Mouse (Mus musculus) CH12.LX (cell line): Measurements from ENCODE around the gene Glb1. TPM values are rescaled to one million over a fixed set of nuclear protein-coding genes. Genes with fewer than 3 reads are reported as not detected.

Experiments used
- DNase-seq: peaks from one replicate; pipeline ENCODE4 v3.0.0-alpha.2; 2013; ENCODE audit errors: extremely low read depth
- H3K27ac ChIP-seq: 2 replicates; pipeline ENCODE4 v1.5.1; 2012; ENCODE audit warnings: low read depth, mild to moderate bottlenecking, control low read depth, moderate library complexity; ENCODE audit not compliant: insufficient read depth
- H3K27me3 ChIP-seq: replicated peaks from 2 replicates; pipeline ENCODE3; 2012; ENCODE audit warnings: inconsistent platforms
- H3K36me3 ChIP-seq, 2 experiments: replicated peaks in 1 of 2; 2 replicates each; pipeline versions ENCODE3 to v1.6.1; 2012; ENCODE audit warnings: inconsistent platforms in 1 of 2, low read length in 1 of 2, mild to moderate bottlenecking in 1 of 2, mixed read lengths in 1 of 2, moderate library complexity in 1 of 2; ENCODE audit not compliant: control insufficient read depth in 1 of 2, insufficient read depth in 1 of 2
- H3K4me1 ChIP-seq, 2 experiments: 2 replicates each; pipeline ENCODE4 v1.6.1; 2012; ENCODE audit warnings: inconsistent platforms in 1 of 2, moderate library complexity in 1 of 2; ENCODE audit not compliant: insufficient read depth in 2 of 2, control insufficient read depth in 1 of 2
- H3K4me2 ChIP-seq: 2 replicates; pipeline ENCODE4 v1.6.1; 2012; ENCODE audit warnings: low read depth, mild to moderate bottlenecking, control low read depth; ENCODE audit not compliant: poor library complexity, insufficient read depth, severe bottlenecking
- H3K4me3 ChIP-seq, 3 experiments: fragments of 150-350 bp in 1 of 3; sonication (generic) in 1 of 3; replicated peaks in 1 of 3; 2 replicates each; pipeline versions ENCODE3 to v1.5.1; 2011 to 2012; ENCODE audit warnings: low read depth in 2 of 3, low read length in 2 of 3, mild to moderate bottlenecking in 2 of 3, moderate library complexity in 2 of 3, control low read depth in 1 of 3, improper control_type of control experiment in 1 of 3, inconsistent platforms in 1 of 3, mixed read lengths in 1 of 3; ENCODE audit not compliant: poor library complexity in 1 of 3
- H3K79me2 ChIP-seq: replicated peaks from 2 replicates; pipeline ENCODE4 v1.6.1; 2012; ENCODE audit warnings: mild to moderate bottlenecking, moderate library complexity; ENCODE audit not compliant: control insufficient read depth, poor library complexity, insufficient read depth, severe bottlenecking; ENCODE audit errors: extremely low read depth
- H3K9ac ChIP-seq: 2 replicates; pipeline ENCODE4 v1.6.1; 2012; ENCODE audit warnings: low read depth, mild to moderate bottlenecking, control low read depth, moderate library complexity; ENCODE audit not compliant: insufficient read depth
- H3K9me3 ChIP-seq: replicated peaks from 2 replicates; pipeline ENCODE3; 2012; ENCODE audit warnings: low read length, inconsistent platforms, mixed read lengths
- CHD1 ChIP-seq: IDR thresholded peaks from 2 replicates; pipeline ENCODE4 v1.6.1; 2012; ENCODE audit warnings: low read depth, low read length, improper control_type of control experiment, inconsistent platforms
- ELF1 ChIP-seq: IDR thresholded peaks from 2 replicates; pipeline ENCODE4 v1.6.1; 2014; ENCODE audit warnings: low read depth, mild to moderate bottlenecking, inconsistent platforms, low read length, improper control_type of control experiment
- EP300 ChIP-seq: IDR thresholded peaks from 2 replicates; pipeline ENCODE4 v1.6.1; 2011; ENCODE audit warnings: low read length, improper control_type of control experiment
- IRF4 ChIP-seq: IDR thresholded peaks from 2 replicates; pipeline ENCODE4 v1.6.1; 2014; ENCODE audit warnings: low read depth, mild to moderate bottlenecking, inconsistent platforms, low read length, improper control_type of control experiment
- JUN ChIP-seq: IDR thresholded peaks from 2 replicates; pipeline ENCODE4 v1.6.1; 2011; ENCODE audit warnings: low read depth, mild to moderate bottlenecking, low read length, improper control_type of control experiment, moderate library complexity; ENCODE audit not compliant: insufficient read depth
- JUND ChIP-seq: conservative IDR thresholded peaks from 2 replicates; pipeline ENCODE4 v1.6.1; 2011; ENCODE audit warnings: low read depth, low read length, improper control_type of control experiment
- MAFK ChIP-seq: IDR thresholded peaks from 2 replicates; pipeline ENCODE4 v1.6.1; 2011; ENCODE audit warnings: low read length, improper control_type of control experiment; ENCODE audit not compliant: insufficient replicate concordance
- MAX ChIP-seq: IDR thresholded peaks from 2 replicates; pipeline ENCODE4 v1.6.1; 2011; ENCODE audit warnings: low read length, improper control_type of control experiment
- MEF2A ChIP-seq: IDR thresholded peaks from 2 replicates; pipeline ENCODE4 v1.6.1; 2014; ENCODE audit warnings: low read depth, mild to moderate bottlenecking, inconsistent platforms, low read length, improper control_type of control experiment, borderline replicate concordance
- MXI1 ChIP-seq: IDR thresholded peaks from 2 replicates; pipeline ENCODE4 v1.6.1; 2011; ENCODE audit warnings: mild to moderate bottlenecking, low read depth, low read length, improper control_type of control experiment
- NRF1 ChIP-seq: IDR thresholded peaks from 2 replicates; pipeline ENCODE4 v1.6.1; 2014; ENCODE audit warnings: low read depth, mild to moderate bottlenecking, inconsistent platforms, low read length, improper control_type of control experiment, moderate library complexity
- PAX5 ChIP-seq: IDR thresholded peaks from 2 replicates; pipeline ENCODE4 v1.6.1; 2012; ENCODE audit warnings: low read length, inconsistent platforms, mixed read lengths
- POLR2A ChIP-seq: IDR thresholded peaks from 2 replicates; pipeline ENCODE4 v1.6.1; 2011; ENCODE audit warnings: low read depth, mild to moderate bottlenecking, improper control_type of control experiment, low read length
- POLR2AphosphoS2 ChIP-seq: IDR thresholded peaks from 2 replicates; pipeline ENCODE4 v1.6.1; 2011; ENCODE audit warnings: low read depth, low read length, improper control_type of control experiment
- RAD21 ChIP-seq: IDR thresholded peaks from 2 replicates; pipeline ENCODE4 v1.6.1; 2011; ENCODE audit warnings: low read depth, mild to moderate bottlenecking, low read length, improper control_type of control experiment, moderate library complexity
- SIN3A ChIP-seq: IDR thresholded peaks from 2 replicates; pipeline ENCODE4 v1.6.1; 2012; ENCODE audit warnings: low read length, improper control_type of control experiment, inconsistent platforms
- TBP ChIP-seq: conservative IDR thresholded peaks from 2 replicates; pipeline ENCODE4 v1.6.1; 2011; ENCODE audit warnings: low read depth, low read length, improper control_type of control experiment
- TCF12 ChIP-seq: IDR thresholded peaks from 2 replicates; pipeline ENCODE4 v1.6.1; 2014; ENCODE audit warnings: low read depth, mild to moderate bottlenecking, inconsistent platforms, low read length, improper control_type of control experiment
- ZNF384 ChIP-seq: IDR thresholded peaks from 2 replicates; pipeline ENCODE4 v1.6.1; 2012; ENCODE audit warnings: low read depth, low read length, improper control_type of control experiment, inconsistent platforms
- dilution Hi-C: fragments of 300-500 bp; cut with MboI; formaldehyde crosslinking; loops from 2 replicates; pipeline ENCODE4 v1.14.3; 2020; ENCODE audit warnings: low sequenced_read_pairs; ENCODE audit not compliant: extremely low pct_unique_long_range_greater_than_20kb, extremely low pct_ligation_motif_present
- in situ Hi-C: fragments of 300-500 bp; cut with MboI; formaldehyde crosslinking; loops from 3 replicates; pipeline ENCODE4 v1.14.3; 2019; ENCODE audit warnings: low sequenced_read_pairs, low pct_ligation_motif_present, low pct_unique_long_range_greater_than_20kb, mixed read lengths
- polyA plus RNA-seq: library from polyadenylated mRNA; unstranded; fragments of >175 nt; gene quantifications from 2 replicates; pipeline ENCODE4 v1.2.1, GENCODE M21; 2012; ENCODE audit warnings: low read depth; ENCODE audit not compliant: insufficient read length
- total RNA-seq, 2 experiments: library from RNA; depleted of rRNA; stranded (reverse); fragments of 300-350 nt in 1 of 2; fragments of >200 nt in 1 of 2; gene quantifications; 2 replicates each; pipeline ENCODE4 v1.2.3; 2012 to 2014

Glb1 gene
- total and polyA plus RNA-seq, 3 experiments: 25.7 to 40.7 (median 35.4) TPM

GRCm38 (mm10) chr9:114442225-114442624, 41.3 kb downstream of the Glb1 start:
- dilution Hi-C loops (no loop called here), in situ Hi-C loops (no loop called here)
- H3K9me3 ChIP-seq: peaks cover 11% of the 10 kb centered on the region
- H3K79me2 ChIP-seq: no peaks in the 10 kb centered on the region
- no peak overlapping the region for H3K4me2 ChIP-seq
- no peaks in the 10 kb centered on the region for H3K27me3 ChIP-seq
- DNase-seq: no peak
- no peak overlapping the region for H3K4me3 ChIP-seq
- H3K4me1 ChIP-seq: peaks cover 7 to 22% of the 10 kb centered on the region in 2 experiments; a peak in 3 of 4 replicates
- TF ChIP-seq NRF1 (no peak), MEF2A (no peak), JUND (no peak), IRF4 (no peak), SIN3A (no peak), JUN (no peak), POLR2A (no peak), CHD1 (no peak)
- H3K9ac ChIP-seq: no peak overlapping the region
- H3K27ac ChIP-seq: no peak overlapping the region
- peaks cover 3 to 53% of the 10 kb centered on the region in 2 experiments for H3K36me3 ChIP-seq

GRCm38 (mm10) chr9:114442893-114443292, 42.0 kb downstream of the Glb1 start:
- Histone ChIP-seq H3K36me3 (peaks cover 0 to 46% of the 10 kb centered on the region in 2 experiments), H3K79me2 (no peaks in the 10 kb centered on the region)
- dilution Hi-C loops: no loop called here

GRCm38 (mm10) chr9:114443351-114443750, 42.5 kb downstream of the Glb1 start:
- H3K4me3 ChIP-seq: no peak overlapping the region
- H3K27ac ChIP-seq: no peak overlapping the region
- in situ Hi-C loops (no loop called here), dilution Hi-C loops (no loop called here)
- H3K4me2 ChIP-seq: no peak overlapping the region
- H3K9me3 ChIP-seq: peaks cover 11% of the 10 kb centered on the region
- H3K9ac ChIP-seq: no peak overlapping the region
- no peaks in the 10 kb centered on the region for H3K27me3 ChIP-seq
- no peak for DNase-seq
- TF ChIP-seq TBP: no peak
- no peak for TF ChIP-seq RAD21
- no peak for TF ChIP-seq MXI1
- TF ChIP-seq MAFK: no peak
- TF ChIP-seq EP300: no peak
- 0 out of 2 replicates have a peak, but pooled peaks have one; percentile 11 for TF ChIP-seq ZNF384
- H3K4me1 ChIP-seq: peaks cover 8 to 28% of the 10 kb centered on the region in 2 experiments; a peak in 3 of 4 replicates
- H3K79me2 ChIP-seq: no peaks in the 10 kb centered on the region
- peaks cover 0 to 43% of the 10 kb centered on the region in 2 experiments for H3K36me3 ChIP-seq

More at GRCm38 (mm10) chr9:114442893-114443292, 42.0 kb downstream of the Glb1 start:
- DNase-seq: no peak
- TF ChIP-seq JUND (no peak), ZNF384 (no peak), POLR2AphosphoS2 (no peak), TCF12 (no peak), PAX5 (no peak), TBP (no peak), MAX (no peak), POLR2A (no peak), ELF1 (no peak)
- Histone ChIP-seq H3K4me2 (no peak overlapping the region), H3K9ac (no peak overlapping the region), H3K4me1 (peaks cover 8 to 28% of the 10 kb centered on the region in 2 experiments; a peak in 3 of 4 replicates), H3K9me3 (peaks cover 11% of the 10 kb centered on the region), H3K27me3 (no peaks in the 10 kb centered on the region), H3K27ac (no peak overlapping the region), H3K4me3 (no peak overlapping the region)
- in situ Hi-C loops: no loop called here
